Mouse (Mus musculus): ENCODE measurements around the gene Zfp189. TPM values are rescaled to one million over a fixed set of nuclear protein-coding genes. Genes with fewer than 3 reads are reported as not detected.
"Not testable (repeated sequence)": the region's sequence is repeated elsewhere in the genome, so short reads cannot be mapped to it uniquely, and the experiment has no call there.

Zfp189 gene
- 10 to 100 TPM; 16.7 to 18.3 TPM for total RNA-seq (2021)
- long read RNA-seq, transcript Zfp189-202 (3 exons, 2,965 nt): major isoform, 11 of 13 reads
- long read RNA-seq, partial matches to known transcripts: 0 of 13 reads
- long read RNA-seq, other reads (novel, unspliced or antisense): 2 of 13 reads

- peak; percentile 92 to 93 for DNase-seq (ENCODE audit: low spot score in 2 of 2)
Measured at GRCm38 (mm10) chr4:49520572-49521340, at the start of gene Zfp189, which contains the start of gene Mrpl50. Zfp189 (plus strand) TSS chr4:49521176. Mrpl50 (minus strand) TSS chr4:49521093.

GRCm38 (mm10) chr4:49473435-49474100 lies 47.4 kb upstream of the Zfp189 start, which contains the start of gene Acnat1:
Acnat1 (minus strand) TSS chr4:49473912.
- no peak for DNase-seq (ENCODE audit: low spot score in 2 of 2)

- no peak for DNase-seq (ENCODE audit: low spot score in 2 of 2)
Measured at GRCm38 (mm10) chr4:49474583-49474982, 46.4 kb upstream of the Zfp189 start.

- no peak for DNase-seq (ENCODE audit: low spot score in 2 of 2)
Measured at GRCm38 (mm10) chr4:49478118-49478877, 42.7 kb upstream of the Zfp189 start.

- DNase-seq (ENCODE audit: low spot score in 2 of 2): not testable (repeated sequence)
Measured at GRCm38 (mm10) chr4:49479035-49479434, 41.9 kb upstream of the Zfp189 start.

GRCm38 (mm10) chr4:49480104-49480760 lies 40.7 kb upstream of the Zfp189 start:
- no peak for DNase-seq (ENCODE audit: low spot score in 2 of 2)

GRCm38 (mm10) chr4:49480896-49481295 lies 40.1 kb upstream of the Zfp189 start:
- no peak for DNase-seq (ENCODE audit: low spot score in 2 of 2)

GRCm38 (mm10) chr4:49485442-49485841 lies 35.5 kb upstream of the Zfp189 start:
- DNase-seq (ENCODE audit: low spot score in 2 of 2): no peak

- not testable (repeated sequence) for DNase-seq (ENCODE audit: low spot score in 2 of 2)
Measured at GRCm38 (mm10) chr4:49485934-49486650, 34.9 kb upstream of the Zfp189 start.

- no peak for DNase-seq (ENCODE audit: low spot score in 2 of 2)
Measured at GRCm38 (mm10) chr4:49503563-49503962, 17.4 kb upstream of the Zfp189 start.

- no peak for DNase-seq (ENCODE audit: low spot score in 2 of 2)
Measured at GRCm38 (mm10) chr4:49506386-49506785, 14.6 kb upstream of the Zfp189 start, which contains the start of gene Baat. Baat (minus strand) TSS chr4:49506557.

GRCm38 (mm10) chr4:49509183-49509582 lies 11.8 kb upstream of the Zfp189 start:
- DNase-seq (ENCODE audit: low spot score in 2 of 2): no peak

- not testable (repeated sequence) for DNase-seq (ENCODE audit: low spot score in 2 of 2)
Measured at GRCm38 (mm10) chr4:49510236-49510835, 10.6 kb upstream of the Zfp189 start.

- no peak for DNase-seq (ENCODE audit: low spot score in 2 of 2)
Measured at GRCm38 (mm10) chr4:49512636-49513035, 8.3 kb upstream of the Zfp189 start.

- no peak for DNase-seq (ENCODE audit: low spot score in 2 of 2)
Measured at GRCm38 (mm10) chr4:49514441-49514840, 6.5 kb upstream of the Zfp189 start.

GRCm38 (mm10) chr4:49519476-49519875 lies 1.5 kb upstream of the Zfp189 start:
- no peak for DNase-seq (ENCODE audit: low spot score in 2 of 2)

GRCm38 (mm10) chr4:49521346-49521745 lies 370 bp downstream of the Zfp189 start:
- no peak for DNase-seq (ENCODE audit: low spot score in 2 of 2)

GRCm38 (mm10) chr4:49522576-49522975 lies 1.6 kb downstream of the Zfp189 start:
- peak; percentile 59 to 64 for DNase-seq (ENCODE audit: low spot score in 2 of 2)

- DNase-seq (ENCODE audit: low spot score in 2 of 2): no peak
Measured at GRCm38 (mm10) chr4:49535036-49535435, 14.1 kb downstream of the Zfp189 start.

All from layer of hippocampus, postnatal 10 days (tissue).